In genomic region chr3:62443582-62444194, GRCm38 (mm10) we compare ENCODE assay signal across 20 mouse cellular contexts.
DNase-seq lines count a peak whose midpoint lies in the region; ATAC-seq and TF ChIP-seq lines count a peak whose summit lies in the region.
"Had no signal": no experiment of that assay in that cellular context is flagged by ENCODE, and none has a peak within 500 bp of the region (broad histone marks: within the 10 kb centered on the region; RNA-seq: fewer than 3 reads in every experiment).

No protein-coding gene starts in this region.

- H3K9ac ChIP-seq in heart, embryonic 15.5 days, result no peak overlapping the region
- no peak overlapping the region for H3K9ac ChIP-seq in heart, embryonic 11.5 days (ENCODE audit: low read depth, low read length)
- no peak overlapping the region for H3K9ac ChIP-seq in kidney, postnatal 0 days (ENCODE audit: low read depth, low read length)
- H3K9ac ChIP-seq: limb, embryonic 12.5 days; liver, embryonic 12.5 days had no signal

- H3K4me2 ChIP-seq in heart, embryonic 15.5 days, result no peak overlapping the region
- H3K4me2 ChIP-seq in heart, embryonic 11.5 days, result no peak overlapping the region
- H3K4me2 ChIP-seq in kidney, postnatal 0 days (ENCODE audit: low read length), result no peak overlapping the region
- H3K4me2 ChIP-seq: limb, embryonic 12.5 days; liver, embryonic 12.5 days; midbrain, embryonic 11.5 days had no signal

- WGBS in heart, embryonic 15.5 days, result 66% methylated on average over 12 of the region's 12 CpGs
- 69% methylated on average over 12 of the region's 12 CpGs for WGBS in heart, embryonic 11.5 days (ENCODE audit: insufficient replicate concordance)
- 67% methylated on average over 12 of the region's 12 CpGs for WGBS in kidney, postnatal 0 days

- H3K4me3 ChIP-seq in heart, embryonic 15.5 days, result no peak overlapping the region
- no peak overlapping the region for H3K4me3 ChIP-seq in heart, embryonic 11.5 days (ENCODE audit: low read depth, low read length)
- H3K4me3 ChIP-seq in kidney, postnatal 0 days (replicated peaks; ENCODE audit: low read depth, low read length), result no peak overlapping the region
- H3K4me3 ChIP-seq: embryonic facial prominence, embryonic 10.5 days; gastrocnemius, adult 2 months; heart, adult 2 months; hindbrain, embryonic 10.5 days; limb, embryonic 12.5 days; liver, embryonic 12.5 days had no signal

- H3K9me3 ChIP-seq in heart, embryonic 15.5 days (replicated peaks), result no peaks in the 10 kb centered on the region
- no peaks in the 10 kb centered on the region for H3K9me3 ChIP-seq in heart, embryonic 11.5 days (replicated peaks; ENCODE audit: control insufficient read depth, low read length)
- no peaks in the 10 kb centered on the region for H3K9me3 ChIP-seq in kidney, postnatal 0 days (replicated peaks; ENCODE audit: low read length)
- H3K9me3 ChIP-seq: embryonic facial prominence, embryonic 10.5 days; hindbrain, embryonic 10.5 days; limb, embryonic 12.5 days; liver, embryonic 12.5 days had no signal

- H3K36me3 ChIP-seq in heart, embryonic 15.5 days, result no peaks in the 10 kb centered on the region
- H3K36me3 ChIP-seq in heart, embryonic 11.5 days (ENCODE audit: control insufficient read depth, insufficient read depth, low read length), result no peaks in the 10 kb centered on the region
- H3K36me3 ChIP-seq in kidney, postnatal 0 days (ENCODE audit: insufficient read depth, low read length), result no peaks in the 10 kb centered on the region
- H3K36me3 ChIP-seq: embryonic facial prominence, embryonic 10.5 days; limb, embryonic 12.5 days; liver, embryonic 12.5 days had no signal

- H3K4me1 ChIP-seq in heart, embryonic 15.5 days (replicated peaks), result no peaks in the 10 kb centered on the region
- H3K4me1 ChIP-seq in heart, embryonic 11.5 days (ENCODE audit: control insufficient read depth, insufficient read depth, low read length), result no peaks in the 10 kb centered on the region
- no peaks in the 10 kb centered on the region for H3K4me1 ChIP-seq in kidney, postnatal 0 days (replicated peaks; ENCODE audit: insufficient read depth, low read length)
- H3K4me1 ChIP-seq: limb, embryonic 12.5 days; liver, embryonic 12.5 days had no signal

- TF ChIP-seq CTCF in kidney, postnatal 0 days (IDR thresholded peaks at IDR 0.05; ENCODE audit: low read depth), result no peak

- no peaks in the 10 kb centered on the region for H3K27me3 ChIP-seq in heart, embryonic 15.5 days
- H3K27me3 ChIP-seq in heart, embryonic 11.5 days (ENCODE audit: control insufficient read depth, insufficient read depth, low read length), result no peaks in the 10 kb centered on the region
- no peaks in the 10 kb centered on the region for H3K27me3 ChIP-seq in kidney, postnatal 0 days (ENCODE audit: insufficient read depth, low read length)
- H3K27me3 ChIP-seq: limb, embryonic 12.5 days; liver, embryonic 12.5 days had no signal

- ATAC-seq in heart, embryonic 15.5 days (replicated peaks; ENCODE audit: insufficient number of reproducible peaks, insufficient read depth, low FRiP score, low read depth), result no peak
- no peak for ATAC-seq in heart, embryonic 11.5 days (replicated peaks; ENCODE audit: insufficient number of reproducible peaks, low FRiP score, low TSS enrichment)
- ATAC-seq in kidney, postnatal 0 days (replicated peaks; ENCODE audit: low FRiP score, low read depth), result no peak
- ATAC-seq in common myeloid progenitor, adult 5-6 weeks (replicated peaks; ENCODE audit: low read depth, poor library complexity, severe bottlenecking), result 0 out of 2 replicates have a peak, but pooled peaks have one; percentile 47
- ATAC-seq: hindbrain, postnatal 0 days; liver, embryonic 12.5 days had no signal

- no peak for DNase-seq in kidney, postnatal 0 days (ENCODE audit: low spot score)
- no peak for DNase-seq in kidney, adult 8-10 months
- DNase-seq in lung, postnatal 10 days, result peak; percentile 46
- DNase-seq in left cerebral cortex, adult 9 months (ENCODE audit: low spot score in 2 of 2), result no peak
- DNase-seq in gastrocnemius, adult 8-10 months (ENCODE audit: low spot score in 2 of 2), result no peak
- DNase-seq: adrenal gland, postnatal 25 days; cerebellum, adult 18-20 months; cerebellum, postnatal 25 days; gastrocnemius, adult 2 months; heart, adult 2 months; right cerebral cortex, postnatal 25 days had no signal

- 0 out of 2 replicates have a peak overlapping the region, but pooled peaks have one; percentile 9 for H3K27ac ChIP-seq in heart, embryonic 15.5 days
- H3K27ac ChIP-seq in heart, embryonic 11.5 days (ENCODE audit: low read depth, low read length), result no peak overlapping the region
- H3K27ac ChIP-seq in kidney, postnatal 0 days, result 0 out of 2 replicates have a peak overlapping the region, but pooled peaks have one; percentile 19
- H3K27ac ChIP-seq: embryonic facial prominence, embryonic 10.5 days; gastrocnemius, adult 2 months; heart, adult 2 months; hindbrain, embryonic 10.5 days; hindbrain, postnatal 0 days; limb, embryonic 12.5 days; liver, embryonic 12.5 days had no signal
